9 mouse cellular contexts compared by ENCODE assay signal in genomic region chr6:106593756-106594155, GRCm38 (mm10).
DNase-seq lines count a peak whose midpoint lies in the region; ATAC-seq lines count a peak whose summit lies in the region.
"Had no signal": no experiment of that assay in that cellular context is flagged by ENCODE, and none has a peak within 500 bp of the region (broad histone marks: within the 10 kb centered on the region; RNA-seq: fewer than 3 reads in every experiment).

No protein-coding gene starts in this region.

- H3K27ac ChIP-seq in hindbrain, embryonic 12.5 days, result no peak overlapping the region
- H3K27ac ChIP-seq in hindbrain, embryonic 11.5 days (ENCODE audit: low read depth, low read length), result no peak overlapping the region
- no peak overlapping the region; the same call in 1 of the 2 replicates for H3K27ac ChIP-seq in limb, embryonic 10.5 days
- H3K27ac ChIP-seq: liver, embryonic 12.5 days; macrophage had no signal

- 0 out of 2 replicates have a peak overlapping the region, but pooled peaks have one; percentile 22 for H3K4me2 ChIP-seq in hindbrain, embryonic 12.5 days (replicated peaks)
- H3K4me2 ChIP-seq in hindbrain, embryonic 11.5 days (replicated peaks; ENCODE audit: low read depth, low read length), result no peak overlapping the region
- H3K4me2 ChIP-seq: liver, embryonic 12.5 days had no signal

- DNase-seq in hindbrain, embryonic 11.5 days (ENCODE audit: low spot score), result no peak
- DNase-seq in ES-CJ7 (ENCODE audit: low read depth, low spot score) (peak; percentile 55), ZHBTc4 (ENCODE audit: low read depth, low spot score) (peak; percentile 73), adipocyte (ENCODE audit: low spot score) (no peak)
- DNase-seq in limb, embryonic 10.5 days (ENCODE audit: low spot score), result peak; percentile 31
- DNase-seq in ovary, postnatal 10 days (ENCODE audit: low spot score), result no peak

- H3K36me3 ChIP-seq in hindbrain, embryonic 12.5 days, result no peaks in the 10 kb centered on the region
- H3K36me3 ChIP-seq in hindbrain, embryonic 11.5 days (ENCODE audit: control insufficient read depth, insufficient read depth, low read length), result no peaks in the 10 kb centered on the region
- no peaks in the 10 kb centered on the region for H3K36me3 ChIP-seq in limb, embryonic 10.5 days
- H3K36me3 ChIP-seq: liver, embryonic 12.5 days had no signal

- no peaks in the 10 kb centered on the region for H3K9me3 ChIP-seq in hindbrain, embryonic 12.5 days (replicated peaks)
- H3K9me3 ChIP-seq in hindbrain, embryonic 11.5 days (ENCODE audit: control insufficient read depth, low read length), result no peaks in the 10 kb centered on the region
- no peaks in the 10 kb centered on the region for H3K9me3 ChIP-seq in limb, embryonic 10.5 days (replicated peaks)
- H3K9me3 ChIP-seq: liver, embryonic 12.5 days had no signal

- 15% methylated on average over 9 of the region's 9 CpGs for WGBS in hindbrain, embryonic 12.5 days
- 16% methylated on average over 9 of the region's 9 CpGs for WGBS in hindbrain, embryonic 11.5 days
- WGBS in limb, embryonic 10.5 days, result 28% methylated on average over 9 of the region's 9 CpGs

- H3K27me3 ChIP-seq in hindbrain, embryonic 12.5 days, result no peaks in the 10 kb centered on the region
- H3K27me3 ChIP-seq in hindbrain, embryonic 11.5 days (ENCODE audit: control insufficient read depth, insufficient read depth, low read length), result no peaks in the 10 kb centered on the region
- no peaks in the 10 kb centered on the region for H3K27me3 ChIP-seq in limb, embryonic 10.5 days (ENCODE audit: low read depth, poor library complexity, severe bottlenecking)
- H3K27me3 ChIP-seq: liver, embryonic 12.5 days had no signal

- no peak for ATAC-seq in hindbrain, embryonic 12.5 days (ENCODE audit: low FRiP score)
- no peak for ATAC-seq in hindbrain, embryonic 11.5 days (ENCODE audit: low FRiP score)
- ATAC-seq: liver, embryonic 12.5 days had no signal

- peaks cover 3% of the 10 kb centered on the region; the same call in 1 of the 2 replicates for H3K4me1 ChIP-seq in hindbrain, embryonic 12.5 days
- H3K4me1 ChIP-seq in hindbrain, embryonic 11.5 days (replicated peaks; ENCODE audit: control insufficient read depth, insufficient read depth, low read length), result no peaks in the 10 kb centered on the region
- H3K4me1 ChIP-seq in limb, embryonic 10.5 days, result peaks cover 9% of the 10 kb centered on the region; the same call in 1 of the 2 replicates
- H3K4me1 ChIP-seq: liver, embryonic 12.5 days had no signal

- H3K9ac ChIP-seq in hindbrain, embryonic 12.5 days, result no peak overlapping the region
- H3K9ac ChIP-seq in hindbrain, embryonic 11.5 days (ENCODE audit: low read depth, low read length), result no peak overlapping the region
- H3K9ac ChIP-seq: liver, embryonic 12.5 days had no signal

- no peak overlapping the region for H3K4me3 ChIP-seq in hindbrain, embryonic 12.5 days
- no peak overlapping the region for H3K4me3 ChIP-seq in hindbrain, embryonic 11.5 days (ENCODE audit: low read depth, low read length)
- 0 out of 2 replicates have a peak overlapping the region, but pooled peaks have one; percentile 1 for H3K4me3 ChIP-seq in limb, embryonic 10.5 days
- H3K4me3 ChIP-seq: liver, embryonic 12.5 days had no signal

Comparison
In these comparisons a context has a peak if more than half of its experiments do, and no peak if none do; other contexts are left out.
1. DNase-seq: peak in ES-CJ7 (single experiment), ZHBTc4 (single experiment) and limb, embryonic 10.5 days (single experiment); none in hindbrain, embryonic 11.5 days (single experiment), ovary, postnatal 10 days (single experiment) and adipocyte (single experiment).